7 mouse cellular contexts compared by ENCODE assay signal in genomic region chr11:119040600-119041324, GRCm38 (mm10). TPM values are rescaled to one million over a fixed set of nuclear protein-coding genes. Genes with fewer than 3 reads are reported as not detected.
DNase-seq lines count a peak whose midpoint lies in the region; ATAC-seq lines count a peak whose summit lies in the region.

Gene Cbx8 (minus strand): TSS chr11:119040969.

- peak within 1 kb of the TSS; percentile 88 for H3K4me2 ChIP-seq in midbrain, embryonic 13.5 days (replicated peaks)

- ATAC-seq in granulocyte monocyte progenitor cell, adult 5-6 weeks (replicated peaks; ENCODE audit: poor library complexity, severe bottlenecking) = peak; percentile 89
- peak; percentile 88 for ATAC-seq in midbrain, embryonic 13.5 days

- peak within 1 kb of the TSS; percentile 93 for H3K27ac ChIP-seq in embryonic facial prominence, embryonic 10.5 days (replicated peaks)
- H3K27ac ChIP-seq in limb, embryonic 10.5 days = peak within 1 kb of the TSS; percentile 92
- peak within 1 kb of the TSS; percentile 92 for H3K27ac ChIP-seq in midbrain, embryonic 13.5 days

- peaks cover 98% of the 10 kb centered on the region for H3K4me1 ChIP-seq in embryonic facial prominence, embryonic 10.5 days
- H3K4me1 ChIP-seq in limb, embryonic 10.5 days = peaks cover 96% of the 10 kb centered on the region
- H3K4me1 ChIP-seq in midbrain, embryonic 13.5 days (replicated peaks) = peaks cover 75% of the 10 kb centered on the region

- H3K27me3 ChIP-seq in embryonic facial prominence, embryonic 10.5 days (replicated peaks; ENCODE audit: low read depth, poor library complexity, severe bottlenecking) = peaks cover 90% of the 10 kb centered on the region
- H3K27me3 ChIP-seq in limb, embryonic 10.5 days (ENCODE audit: low read depth, poor library complexity, severe bottlenecking) = peaks cover 88% of the 10 kb centered on the region
- H3K27me3 ChIP-seq in midbrain, embryonic 13.5 days = peaks cover 76% of the 10 kb centered on the region

- peak within 1 kb of the TSS; percentile 83 for H3K4me3 ChIP-seq in embryonic facial prominence, embryonic 10.5 days
- peak within 1 kb of the TSS; percentile 73 for H3K4me3 ChIP-seq in limb, embryonic 10.5 days
- peak within 1 kb of the TSS; percentile 80 for H3K4me3 ChIP-seq in midbrain, embryonic 13.5 days (replicated peaks)

- peak within 1 kb of the TSS; percentile 93 for H3K9ac ChIP-seq in midbrain, embryonic 13.5 days (replicated peaks)

- no peaks in the 10 kb centered on the region for H3K9me3 ChIP-seq in embryonic facial prominence, embryonic 10.5 days
- H3K9me3 ChIP-seq in limb, embryonic 10.5 days (replicated peaks) = no peaks in the 10 kb centered on the region
- no peaks in the 10 kb centered on the region for H3K9me3 ChIP-seq in midbrain, embryonic 13.5 days

- under 1% methylated on average over 63 of the region's 63 CpGs for WGBS in embryonic facial prominence, embryonic 10.5 days
- WGBS in limb, embryonic 10.5 days = under 1% methylated on average over 61 of the region's 63 CpGs
- under 1% methylated on average over 63 of the region's 63 CpGs for WGBS in midbrain, embryonic 13.5 days

- DNase-seq in adrenal gland, postnatal 10 days = peak; percentile 100
- peak; percentile 100 for DNase-seq in embryonic facial prominence, embryonic 10.5 days (ENCODE audit: low spot score)
- peak; percentile 99 for DNase-seq in kidney, adult 11 months
- DNase-seq in limb, embryonic 10.5 days (ENCODE audit: low spot score) = peak; percentile 99
- DNase-seq in spleen, adult 12 weeks (ENCODE audit: low spot score) = peak; percentile 87

- H3K36me3 ChIP-seq in embryonic facial prominence, embryonic 10.5 days (replicated peaks) = peaks cover 10% of the 10 kb centered on the region
- H3K36me3 ChIP-seq in limb, embryonic 10.5 days = peaks cover 11% of the 10 kb centered on the region
- H3K36me3 ChIP-seq in midbrain, embryonic 13.5 days = peaks cover 7% of the 10 kb centered on the region

RNA-seq across cellular contexts. Expression of gene Cbx8, which starts in this region (rescaled TPM):
- 10 to 100 TPM in 1 of 2 experiments, 1 to 10 TPM in 1; 8.8 to 12.3 TPM for total RNA-seq in adrenal gland, postnatal 10 days (2021)
- polyA plus RNA-seq in embryonic facial prominence, embryonic 10.5 days (2016; fragmentation: Nextera tagmentation; extraction: Ambion mirVana) = 11.6 and 12.4 TPM in 2 replicates
- total RNA-seq in granulocyte monocyte progenitor cell, adult 5-6 weeks (2014; fragmentation: Nextera tagmentation) = 3.6 TPM in 2 replicates
- 1.5 and 3.2 TPM in 2 replicates for total RNA-seq in granulocyte monocyte progenitor cell, adult 5-6 weeks (2017)
- 12.2 and 15.1 TPM in 2 replicates for polyA plus RNA-seq in limb, embryonic 10.5 days (2016; fragmentation: Nextera tagmentation; extraction: Ambion mirVana)
- polyA plus RNA-seq in midbrain, embryonic 13.5 days (2015; fragmentation: Nextera tagmentation; extraction: Ambion mirVana) = 9.8 and 15.2 TPM in 2 replicates

Comparison
In these comparisons a context has a peak if more than half of its experiments do, and no peak if none do; other contexts are left out.
1. Peak in every context shown above with its lines: DNase-seq, ATAC-seq, H3K4me3 ChIP-seq and H3K27ac ChIP-seq.